Mouse (Mus musculus): ENCODE data around the gene Gm10377.
"Not testable (repeated sequence)": the region's sequence is repeated elsewhere in the genome, so short reads cannot be mapped to it uniquely, and the experiment has no call there.

Gm10377 gene

DNA sequence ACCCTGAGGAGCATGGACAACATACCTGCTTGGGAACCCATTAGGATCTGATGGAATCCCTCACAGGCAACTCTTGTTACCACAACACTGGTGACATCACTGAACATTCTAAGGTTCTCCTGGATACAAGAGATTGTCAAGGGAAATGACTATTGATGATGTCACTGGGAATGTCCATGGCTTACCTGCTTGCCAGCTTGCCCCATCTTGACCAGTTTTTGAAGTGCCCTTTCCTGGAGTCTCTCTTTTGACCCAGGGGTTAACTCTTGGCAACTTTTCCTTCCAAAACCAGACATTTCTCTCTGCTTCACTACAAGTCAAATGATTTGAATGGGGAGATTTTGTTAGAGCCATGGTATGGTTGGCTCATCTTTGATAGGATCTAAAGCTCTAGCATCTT is at the start of gene Gm10377:
Gene Gm10377 (minus strand): TSS at position 101 of the 400 bp plus-strand sequence.
- DNase-seq, result not testable (repeated sequence)

- DNase-seq, result not testable (repeated sequence)
These were observed 29.1 kb downstream of the Gm10377 start, which contains the start of gene Gm3015 for GRCm38 (mm10) chr14:42768721-42769120. Gene Gm3015 (minus strand): TSS chr14:42768821.
